17 mouse cellular contexts compared by ENCODE assay signal in the genomic region with DNA sequence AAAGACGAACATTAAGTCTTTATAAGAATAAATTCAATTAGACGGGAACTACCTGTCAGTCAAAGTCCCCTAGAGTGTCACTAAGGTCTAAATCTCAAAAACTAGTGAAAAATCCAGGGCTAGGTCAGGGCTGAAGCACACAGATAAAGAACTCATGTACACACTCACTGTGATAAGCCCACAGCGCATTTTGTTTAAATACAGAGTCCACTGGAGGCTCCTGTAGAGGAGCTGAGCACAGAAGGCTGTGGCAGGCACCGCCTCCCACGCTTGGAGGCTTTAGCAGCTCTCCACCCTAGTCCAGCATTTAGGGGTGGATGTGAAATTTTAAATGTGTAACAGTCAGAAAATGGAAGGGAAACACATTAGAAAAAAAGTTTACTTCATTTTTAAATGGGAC.
A peak's percentile ranks its signal among the peaks of the same experiment; 100 is the strongest.
DNase-seq lines count a peak whose midpoint lies in the region; ATAC-seq and TF ChIP-seq lines count a peak whose summit lies in the region.
"Had no signal": no experiment of that assay in that cellular context is flagged by ENCODE, and none has a peak within 500 bp of the region (broad histone marks: within the 10 kb centered on the region; RNA-seq: fewer than 3 reads in every experiment).

No protein-coding gene starts in this region.

- 61% methylated on average over 5 of the region's 5 CpGs for WGBS in forebrain, embryonic 11.5 days
- 28% methylated on average over 5 of the region's 5 CpGs for WGBS in forebrain, embryonic 16.5 days
- 32% methylated on average over 5 of the region's 5 CpGs for WGBS in midbrain, embryonic 11.5 days
- 20% methylated on average over 5 of the region's 5 CpGs for WGBS in midbrain, embryonic 16.5 days
- 57% methylated on average over 5 of the region's 5 CpGs for WGBS in liver, embryonic 13.5 days (ENCODE audit: insufficient replicate concordance)
- WGBS in stomach, embryonic 16.5 days, result 48% methylated on average over 5 of the region's 5 CpGs

- no peak for ATAC-seq in forebrain, embryonic 11.5 days (replicated peaks; ENCODE audit: low FRiP score)
- no peak for ATAC-seq in forebrain, embryonic 16.5 days
- 0 out of 2 replicates have a peak, but pooled peaks have one; percentile 68 for ATAC-seq in midbrain, embryonic 11.5 days (ENCODE audit: low FRiP score)
- no peak for ATAC-seq in midbrain, embryonic 16.5 days
- ATAC-seq in liver, embryonic 13.5 days (ENCODE audit: low read depth), result peak; percentile 81
- peak; percentile 69; the same call in 1 of the 2 replicates for ATAC-seq in stomach, embryonic 16.5 days (ENCODE audit: insufficient read depth, low FRiP score)
- ATAC-seq: Patski had no signal

- no peak for DNase-seq in forebrain, embryonic 11.5 days (ENCODE audit: low spot score)
- no peak for DNase-seq in midbrain, embryonic 11.5 days (ENCODE audit: low spot score, missing footprints)
- DNase-seq in liver, embryonic 13.5 days, result no peak
- no peak for DNase-seq in layer of hippocampus, adult 2 months (ENCODE audit: low spot score in 2 of 2)
- no peak for DNase-seq in adrenal gland, postnatal 25 days
- DNase-seq: cerebellum, adult 11-12 months; cerebellum, postnatal 36 days; gastrocnemius, postnatal 14 days; heart, postnatal 36 days; lung, postnatal 36 days had no signal

- no peak for TF ChIP-seq CTCF in layer of hippocampus, adult 2 months (conservative IDR thresholded peaks at IDR 0.05)

- H3K4me2 ChIP-seq in forebrain, embryonic 11.5 days (ENCODE audit: low read depth, low read length, severe bottlenecking), result no peak overlapping the region
- H3K4me2 ChIP-seq in forebrain, embryonic 16.5 days (ENCODE audit: low read length), result no peak overlapping the region
- H3K4me2 ChIP-seq in midbrain, embryonic 11.5 days, result no peak overlapping the region
- no peak overlapping the region for H3K4me2 ChIP-seq in midbrain, embryonic 16.5 days (ENCODE audit: low read length)
- H3K4me2 ChIP-seq in liver, embryonic 13.5 days, result no peak overlapping the region
- H3K4me2 ChIP-seq in stomach, embryonic 16.5 days (ENCODE audit: low read depth, low read length), result no peak overlapping the region
- H3K4me2 ChIP-seq: embryonic facial prominence, embryonic 12.5 days; heart, embryonic 12.5 days; limb, embryonic 13.5 days had no signal

- H3K27me3 ChIP-seq in forebrain, embryonic 11.5 days (ENCODE audit: control insufficient read depth, insufficient read depth, low read length), result no peaks in the 10 kb centered on the region
- H3K27me3 ChIP-seq in forebrain, embryonic 16.5 days (replicated peaks; ENCODE audit: control insufficient read depth, insufficient read depth, low read length), result no peaks in the 10 kb centered on the region
- no peaks in the 10 kb centered on the region for H3K27me3 ChIP-seq in midbrain, embryonic 11.5 days (ENCODE audit: control insufficient read depth, insufficient read depth, low read length)
- no peaks in the 10 kb centered on the region for H3K27me3 ChIP-seq in midbrain, embryonic 16.5 days (ENCODE audit: control insufficient read depth, insufficient read depth, low read depth, low read length)
- H3K27me3 ChIP-seq in liver, embryonic 13.5 days, result no peaks in the 10 kb centered on the region
- H3K27me3 ChIP-seq in stomach, embryonic 16.5 days (ENCODE audit: control insufficient read depth, insufficient read depth, low read length), result no peaks in the 10 kb centered on the region
- H3K27me3 ChIP-seq: embryonic facial prominence, embryonic 12.5 days; heart, embryonic 12.5 days; limb, embryonic 13.5 days; Patski had no signal

- peak overlapping the region; percentile 41; the same call in 1 of the 2 replicates for H3K27ac ChIP-seq in forebrain, embryonic 11.5 days (ENCODE audit: low read depth, low read length)
- H3K27ac ChIP-seq in forebrain, embryonic 16.5 days (ENCODE audit: low read length), result no peak overlapping the region
- H3K27ac ChIP-seq in midbrain, embryonic 11.5 days (ENCODE audit: low read depth, low read length), result peak overlapping the region; percentile 50; the same call in 1 of the 2 replicates
- H3K27ac ChIP-seq in midbrain, embryonic 16.5 days (ENCODE audit: low read length), result no peak overlapping the region; the same call in 1 of the 2 replicates
- H3K27ac ChIP-seq in liver, embryonic 13.5 days, result no peak overlapping the region
- H3K27ac ChIP-seq in stomach, embryonic 16.5 days (ENCODE audit: low read length), result no peak overlapping the region
- H3K27ac ChIP-seq in layer of hippocampus, adult 2 months, result no peak overlapping the region
- H3K27ac ChIP-seq: embryonic facial prominence, embryonic 12.5 days; limb, embryonic 13.5 days had no signal

- H3K4me1 ChIP-seq in forebrain, embryonic 11.5 days (replicated peaks; ENCODE audit: control insufficient read depth, insufficient read depth, low read length), result peaks cover 3% of the 10 kb centered on the region; the same call in 1 of the 2 replicates
- H3K4me1 ChIP-seq in forebrain, embryonic 16.5 days (replicated peaks; ENCODE audit: control insufficient read depth, insufficient read depth, low read length), result peaks cover 7% of the 10 kb centered on the region
- peaks cover 15% of the 10 kb centered on the region for H3K4me1 ChIP-seq in midbrain, embryonic 11.5 days (ENCODE audit: control insufficient read depth, insufficient read depth, low read length)
- peaks cover 9% of the 10 kb centered on the region for H3K4me1 ChIP-seq in midbrain, embryonic 16.5 days (ENCODE audit: control insufficient read depth, insufficient read depth, low read length)
- peaks cover 6% of the 10 kb centered on the region; the same call in 1 of the 2 replicates for H3K4me1 ChIP-seq in liver, embryonic 13.5 days (replicated peaks)
- H3K4me1 ChIP-seq in stomach, embryonic 16.5 days (ENCODE audit: control insufficient read depth, insufficient read depth, low read length), result no peaks in the 10 kb centered on the region
- H3K4me1 ChIP-seq: embryonic facial prominence, embryonic 12.5 days; limb, embryonic 13.5 days had no signal

- no peak overlapping the region for H3K4me3 ChIP-seq in forebrain, embryonic 11.5 days (ENCODE audit: low read depth, low read length)
- no peak overlapping the region for H3K4me3 ChIP-seq in forebrain, embryonic 16.5 days (replicated peaks; ENCODE audit: low read length)
- H3K4me3 ChIP-seq in midbrain, embryonic 11.5 days (ENCODE audit: low read depth, low read length), result no peak overlapping the region
- H3K4me3 ChIP-seq in midbrain, embryonic 16.5 days (ENCODE audit: low read depth, low read length), result no peak overlapping the region
- H3K4me3 ChIP-seq in liver, embryonic 13.5 days (replicated peaks), result no peak overlapping the region
- H3K4me3 ChIP-seq in stomach, embryonic 16.5 days (replicated peaks; ENCODE audit: low read length), result no peak overlapping the region
- no peak overlapping the region for H3K4me3 ChIP-seq in layer of hippocampus, adult 2 months
- H3K4me3 ChIP-seq: embryonic facial prominence, embryonic 12.5 days; heart, embryonic 12.5 days; limb, embryonic 13.5 days had no signal

- H3K9ac ChIP-seq in forebrain, embryonic 11.5 days (ENCODE audit: low read length), result no peak overlapping the region
- H3K9ac ChIP-seq in forebrain, embryonic 16.5 days (replicated peaks; ENCODE audit: low read depth, low read length), result no peak overlapping the region
- no peak overlapping the region for H3K9ac ChIP-seq in midbrain, embryonic 11.5 days (ENCODE audit: low read length)
- H3K9ac ChIP-seq in midbrain, embryonic 16.5 days (ENCODE audit: low read depth, low read length), result no peak overlapping the region
- no peak overlapping the region for H3K9ac ChIP-seq in liver, embryonic 13.5 days
- no peak overlapping the region for H3K9ac ChIP-seq in stomach, embryonic 16.5 days (ENCODE audit: low read length)
- H3K9ac ChIP-seq: embryonic facial prominence, embryonic 12.5 days; heart, embryonic 12.5 days; limb, embryonic 13.5 days had no signal

- no peaks in the 10 kb centered on the region for H3K36me3 ChIP-seq in forebrain, embryonic 11.5 days (ENCODE audit: control insufficient read depth, insufficient read depth, low read length)
- no peaks in the 10 kb centered on the region for H3K36me3 ChIP-seq in forebrain, embryonic 16.5 days (ENCODE audit: control insufficient read depth, insufficient read depth)
- H3K36me3 ChIP-seq in midbrain, embryonic 11.5 days (ENCODE audit: control insufficient read depth, insufficient read depth, low read length), result no peaks in the 10 kb centered on the region
- no peaks in the 10 kb centered on the region for H3K36me3 ChIP-seq in midbrain, embryonic 16.5 days (ENCODE audit: control insufficient read depth, insufficient read depth, low read length)
- H3K36me3 ChIP-seq in liver, embryonic 13.5 days, result peaks cover 47% of the 10 kb centered on the region
- no peaks in the 10 kb centered on the region for H3K36me3 ChIP-seq in stomach, embryonic 16.5 days (ENCODE audit: control insufficient read depth, insufficient read depth, low read length)
- H3K36me3 ChIP-seq: embryonic facial prominence, embryonic 12.5 days; heart, embryonic 12.5 days had no signal

- H3K9me3 ChIP-seq in forebrain, embryonic 11.5 days (ENCODE audit: control insufficient read depth, low read length), result no peaks in the 10 kb centered on the region; the same call in 1 of the 2 replicates
- H3K9me3 ChIP-seq in forebrain, embryonic 16.5 days (ENCODE audit: control insufficient read depth, low read length), result no peaks in the 10 kb centered on the region
- no peaks in the 10 kb centered on the region for H3K9me3 ChIP-seq in midbrain, embryonic 11.5 days (ENCODE audit: control insufficient read depth, low read length)
- no peaks in the 10 kb centered on the region for H3K9me3 ChIP-seq in midbrain, embryonic 16.5 days (replicated peaks; ENCODE audit: control insufficient read depth, low read length, poor library complexity, severe bottlenecking)
- no peaks in the 10 kb centered on the region for H3K9me3 ChIP-seq in liver, embryonic 13.5 days (replicated peaks)
- H3K9me3 ChIP-seq in stomach, embryonic 16.5 days (replicated peaks; ENCODE audit: control insufficient read depth, low read length), result no peaks in the 10 kb centered on the region
- H3K9me3 ChIP-seq: embryonic facial prominence, embryonic 12.5 days had no signal

Comparison
In these comparisons a context has a peak if more than half of its experiments do, and no peak if none do; other contexts are left out.
1. ATAC-seq: peak in midbrain, embryonic 11.5 days (single experiment), liver, embryonic 13.5 days (single experiment) and stomach, embryonic 16.5 days (single experiment); none in forebrain, embryonic 11.5 days (single experiment), forebrain, embryonic 16.5 days (single experiment) and midbrain, embryonic 16.5 days (single experiment).
2. H3K27ac ChIP-seq: peak in forebrain, embryonic 11.5 days (single experiment) and midbrain, embryonic 11.5 days (single experiment); none in forebrain, embryonic 16.5 days (single experiment), midbrain, embryonic 16.5 days (single experiment), liver, embryonic 13.5 days (single experiment), stomach, embryonic 16.5 days (single experiment) and layer of hippocampus, adult 2 months (single experiment).